Mouse (Mus musculus) embryonic facial prominence, embryonic 11.5 days (tissue): ENCODE data around the gene Srpk1. TPM values are rescaled to one million over a fixed set of nuclear protein-coding genes. Genes with fewer than 3 reads are reported as not detected.

ENCODE experiments used
- ATAC-seq: fragments of 200-750 bp; cut with Nextera tagmentation; replicated peaks from 2 replicates; pipeline ENCODE4 v1.8.0; 2017; ENCODE audit warnings: low read depth; ENCODE audit not compliant: insufficient number of reproducible peaks, low FRiP score, low TSS enrichment
- DNase-seq: peaks from one replicate; pipeline ENCODE4 v3.0.0-alpha.2; 2015; ENCODE audit warnings: low spot score
- H3K27ac ChIP-seq: fragments of 300-500 bp; sonication (generic); replicated peaks from 2 replicates; pipeline ENCODE4 v1.5.1; 2014; ENCODE audit warnings: mild to moderate bottlenecking, low read depth, low read length, control low read depth
- H3K27me3 ChIP-seq: fragments of 300-500 bp; sonication (generic); 2 replicates; pipeline ENCODE4 v1.6.1; 2014; ENCODE audit warnings: mild to moderate bottlenecking, low read length, moderate library complexity, mixed read lengths; ENCODE audit not compliant: control insufficient read depth, insufficient read depth
- H3K36me3 ChIP-seq: fragments of 300-500 bp; sonication (generic); replicated peaks from 2 replicates; pipeline ENCODE4 v1.6.1; 2014; ENCODE audit warnings: low read depth, mild to moderate bottlenecking, low read length, moderate library complexity, mixed read lengths; ENCODE audit not compliant: control insufficient read depth, insufficient read depth
- H3K4me1 ChIP-seq: fragments of 300-500 bp; sonication (generic); 2 replicates; pipeline ENCODE4 v1.6.1; 2014; ENCODE audit warnings: low read length, mixed read lengths; ENCODE audit not compliant: control insufficient read depth, insufficient read depth
- H3K4me2 ChIP-seq: fragments of 300-500 bp; sonication (generic); 2 replicates; pipeline ENCODE4 v1.6.1; 2014; ENCODE audit warnings: low read depth, mild to moderate bottlenecking, control low read depth, low read length, moderate library complexity
- H3K4me3 ChIP-seq: fragments of 300-500 bp; sonication (generic); 2 replicates; pipeline ENCODE4 v1.5.1; 2014; ENCODE audit warnings: low read depth, low read length, control low read depth
- H3K9ac ChIP-seq: fragments of 300-500 bp; sonication (generic); replicated peaks from 2 replicates; pipeline ENCODE4 v1.6.1; 2014; ENCODE audit warnings: mild to moderate bottlenecking, control low read depth, low read length
- H3K9me3 ChIP-seq: fragments of 300-500 bp; sonication (generic); replicated peaks from 2 replicates; pipeline ENCODE4 v1.6.1; 2016; ENCODE audit warnings: mild to moderate bottlenecking, low read length, inconsistent platforms, mixed read lengths; ENCODE audit not compliant: control insufficient read depth
- WGBS: fragments of 180-500 bp; shearing (Covaris S2); extraction: QIAGEN DNeasy Blood & Tissue Kit; methylation state at CpG from one replicate; pipeline ENCODE4 v1.1.7; 2014; 5-methylcytosine and 5-hydroxymethylcytosine counted together
- polyA plus RNA-seq: library from polyadenylated mRNA; unstranded; fragments of >200 nt; fragmentation: Nextera tagmentation; extraction: Ambion mirVana; gene quantifications from 2 replicates; pipeline ENCODE4 v1.2.1, GENCODE M21; 2014

Srpk1 gene
- polyA plus RNA-seq, 1 experiment from 2014 or later: 135 TPM

- WGBS: 83% methylated on average over 3 of the region's 3 CpGs
- Histone ChIP-seq H3K9me3 (no peaks in the 10 kb centered on the region), H3K36me3 (no peaks in the 10 kb centered on the region), H3K4me3 (no peak overlapping the region), H3K4me1 (no peaks in the 10 kb centered on the region), H3K9ac (no peak overlapping the region), H3K4me2 (no peak overlapping the region), H3K27ac (no peak overlapping the region), H3K27me3 (no peaks in the 10 kb centered on the region)
- ATAC-seq (no peak), DNase-seq (no peak)
These were observed 17.6 kb upstream of the Srpk1 start for GRCm38 (mm10) chr17:28640113-28640512.

GRCm38 (mm10) chr17:28637711-28638690 is 15.5 kb upstream of the Srpk1 start:
- DNase-seq (no peak), ATAC-seq (no peak)
- WGBS: 81% methylated on average over 7 of the region's 7 CpGs
- no peak overlapping the region for H3K27ac ChIP-seq
- H3K4me3 ChIP-seq: no peak overlapping the region
- no peaks in the 10 kb centered on the region for H3K4me1 ChIP-seq
- H3K27me3 ChIP-seq: no peaks in the 10 kb centered on the region
- H3K4me2 ChIP-seq: no peak overlapping the region
- no peak overlapping the region for H3K9ac ChIP-seq
- H3K36me3 ChIP-seq: no peaks in the 10 kb centered on the region
- H3K9me3 ChIP-seq: no peaks in the 10 kb centered on the region

- H3K4me1 ChIP-seq: no peaks in the 10 kb centered on the region
- no peaks in the 10 kb centered on the region for H3K27me3 ChIP-seq
- no peaks in the 10 kb centered on the region for H3K9me3 ChIP-seq
- ATAC-seq (no peak), DNase-seq (no peak)
- no peaks in the 10 kb centered on the region for H3K36me3 ChIP-seq
- H3K4me2 ChIP-seq: no peak overlapping the region
- H3K9ac ChIP-seq: no peak overlapping the region
- no peak overlapping the region for H3K27ac ChIP-seq
- 90% methylated on average over 5 of the region's 5 CpGs for whole genome bisulfite sequencing
- H3K4me3 ChIP-seq: no peak overlapping the region
These were observed 13.3 kb upstream of the Srpk1 start for GRCm38 (mm10) chr17:28635842-28636241.

GRCm38 (mm10) chr17:28629125-28629524 is 6.6 kb upstream of the Srpk1 start:
- Histone ChIP-seq H3K27ac (no peak overlapping the region), H3K36me3 (no peaks in the 10 kb centered on the region), H3K4me2 (no peak overlapping the region), H3K4me3 (no peak overlapping the region), H3K27me3 (no peaks in the 10 kb centered on the region), H3K9me3 (no peaks in the 10 kb centered on the region), H3K4me1 (no peaks in the 10 kb centered on the region), H3K9ac (no peak overlapping the region)
- ATAC-seq (no peak), DNase-seq (no peak)
- WGBS: 59% methylated on average over 3 of the region's 3 CpGs

GRCm38 (mm10) chr17:28628248-28629124 is 6.0 kb upstream of the Srpk1 start:
- H3K4me2 ChIP-seq: no peak overlapping the region
- 60% methylated on average over 10 of the region's 10 CpGs for WGBS
- ATAC-seq (no peak), DNase-seq (no peak)
- no peak overlapping the region for H3K27ac ChIP-seq
- H3K4me3 ChIP-seq: no peak overlapping the region
- H3K4me1 ChIP-seq: no peaks in the 10 kb centered on the region
- no peaks in the 10 kb centered on the region for H3K9me3 ChIP-seq
- no peak overlapping the region for H3K9ac ChIP-seq
- H3K27me3 ChIP-seq: no peaks in the 10 kb centered on the region
- no peaks in the 10 kb centered on the region for H3K36me3 ChIP-seq

GRCm38 (mm10) chr17:28626937-28627336 is 4.4 kb upstream of the Srpk1 start:
- Histone ChIP-seq H3K27me3 (no peaks in the 10 kb centered on the region), H3K4me2 (no peak overlapping the region), H3K36me3 (no peaks in the 10 kb centered on the region), H3K9me3 (no peaks in the 10 kb centered on the region), H3K9ac (no peak overlapping the region), H3K4me3 (no peak overlapping the region), H3K27ac (no peak overlapping the region), H3K4me1 (no peaks in the 10 kb centered on the region)
- ATAC-seq (no peak), DNase-seq (no peak)
- WGBS: 82% methylated on average over 2 of the region's 2 CpGs

- DNase-seq (no peak), ATAC-seq (no peak)
- WGBS: 91% methylated on average over 15 of the region's 15 CpGs
- Histone ChIP-seq H3K4me1 (no peaks in the 10 kb centered on the region; the same call in 1 of the 2 replicates), H3K4me3 (no peak overlapping the region), H3K27ac (no peak overlapping the region), H3K9ac (no peak overlapping the region), H3K9me3 (no peaks in the 10 kb centered on the region), H3K27me3 (no peaks in the 10 kb centered on the region), H3K4me2 (no peak overlapping the region), H3K36me3 (no peaks in the 10 kb centered on the region)
These were observed 2.8 kb upstream of the Srpk1 start for GRCm38 (mm10) chr17:28625327-28625726.
